Mouse (Mus musculus): ENCODE measurements at regions not wholly inside any gene's neighbourhood (a gene's known extent, or its start where the extent isn't known, plus 50 kb on each side); places are given as distances from the start of the nearest gene placed in this dataset.

GRCm38 (mm10) chr4:58624059-58624458 is 70.4 kb upstream of the Lpar1 start:
- Histone ChIP-seq H3K36me3 (ENCODE audit: control insufficient read depth in 1 of 2, insufficient read depth in 2 of 2, low read length in 2 of 2) (no peaks in the 10 kb centered on the region), H3K9ac (ENCODE audit: control insufficient read depth, low read depth, low read length, poor library complexity, severe bottlenecking) (no peak overlapping the region), H3K27me3 (ENCODE audit: control insufficient read depth in 1 of 2, insufficient read depth in 2 of 2, low read length in 2 of 2) (no peaks in the 10 kb centered on the region), H3K4me1 (ENCODE audit: control insufficient read depth in 1 of 2, insufficient read depth in 2 of 2, low read length in 2 of 2) (no peaks in the 10 kb centered on the region), H3K9me3 (replicated peaks; ENCODE audit: insufficient read depth, low read length) (no peaks in the 10 kb centered on the region), H3K4me3 (ENCODE audit: control insufficient read depth in 1 of 2, insufficient read depth in 1 of 2, low read depth in 2 of 2, low read length in 2 of 2) (no peak overlapping the region), H3K27ac (ENCODE audit: control insufficient read depth, low read depth, low read length) (no peak overlapping the region), H3K79me2 (ENCODE audit: control insufficient read depth, insufficient read depth, low read length, poor library complexity) (no peaks in the 10 kb centered on the region)
- TF ChIP-seq BHLHE40 (IDR thresholded peaks at IDR 0.05; ENCODE audit: borderline replicate concordance, low read depth, low read length) = no peak
- no peak for TF ChIP-seq MAZ (IDR thresholded peaks at IDR 0.05; ENCODE audit: low read depth, low read length)
- TF ChIP-seq HCFC1 (IDR thresholded peaks at IDR 0.05; ENCODE audit: low read depth, low read length) = no peak
- no peak for TF ChIP-seq EP300 (IDR thresholded peaks at IDR 0.05; ENCODE audit: low read depth in 1 of 2, low read length in 2 of 2)
- no peak for TF ChIP-seq ZKSCAN1 (IDR thresholded peaks at IDR 0.05; ENCODE audit: low read depth, low read length)
- TF ChIP-seq RAD21 (IDR thresholded peaks at IDR 0.05; ENCODE audit: low read depth, low read length) = peak; percentile 55
- 0 out of 2 replicates have a peak, but pooled peaks have one; percentile 17 for TF ChIP-seq ZC3H11A (IDR thresholded peaks at IDR 0.05; ENCODE audit: low read depth, low read length)
- TF ChIP-seq MEF2A (IDR thresholded peaks at IDR 0.05; ENCODE audit: extremely low read depth, insufficient replicate concordance, low read depth, low read length, poor library complexity, severe bottlenecking) = no peak
- peak; percentile 20 to 66 (median 37); a peak in 4 of 6 replicates for TF ChIP-seq CTCF (IDR thresholded peaks at IDR 0.05 in 2 of 3, conservative IDR thresholded peaks at IDR 0.05 in 1 of 3; ENCODE audit: control insufficient read depth in 1 of 3, insufficient read depth in 1 of 3, low read depth in 2 of 3, low read length in 3 of 3, poor library complexity in 1 of 3, severe bottlenecking in 1 of 3)
- TF ChIP-seq USF2 (IDR thresholded peaks at IDR 0.05; ENCODE audit: borderline replicate concordance in 1 of 2, insufficient read depth in 1 of 2, low read depth in 1 of 2, low read length in 2 of 2) = no peak
- TF ChIP-seq NELFE (IDR thresholded peaks at IDR 0.05; ENCODE audit: low read depth, low read length) = no peak
- TF ChIP-seq SMC3 (IDR thresholded peaks at IDR 0.05; ENCODE audit: low read depth, low read length) = peak; percentile 70
- TF ChIP-seq MYC (IDR thresholded peaks at IDR 0.05; ENCODE audit: low read depth, low read length) = 0 out of 2 replicates have a peak, but pooled peaks have one; percentile 42
- TF ChIP-seq POLR2A (IDR thresholded peaks at IDR 0.05; ENCODE audit: control insufficient read depth in 1 of 2, insufficient read depth in 1 of 2, low read depth in 1 of 2, low read length in 2 of 2, poor library complexity in 1 of 2) = no peak
- TF ChIP-seq MXI1 (IDR thresholded peaks at IDR 0.05; ENCODE audit: low read depth, low read length) = no peak
- no peak for TF ChIP-seq UBTF (IDR thresholded peaks at IDR 0.05; ENCODE audit: borderline replicate concordance, insufficient read depth, low read depth, low read length)
- peak; percentile 32 for DNase-seq (ENCODE audit: low read depth, low spot score)

- no peak overlapping the region for H3K9ac ChIP-seq (ENCODE audit: control insufficient read depth, low read depth, low read length, poor library complexity, severe bottlenecking)
These were observed 66.9 kb upstream of the Lpar1 start for GRCm38 (mm10) chr4:58620641-58621040.

More at GRCm38 (mm10) chr4:58620641-58621040, 66.9 kb upstream of the Lpar1 start:
- H3K36me3 ChIP-seq (ENCODE audit: control insufficient read depth in 1 of 2, insufficient read depth in 2 of 2, low read length in 2 of 2) = no peaks in the 10 kb centered on the region
- no peak overlapping the region for H3K4me3 ChIP-seq (ENCODE audit: control insufficient read depth in 1 of 2, insufficient read depth in 1 of 2, low read depth in 2 of 2, low read length in 2 of 2)
- H3K27me3 ChIP-seq (ENCODE audit: control insufficient read depth in 1 of 2, insufficient read depth in 2 of 2, low read length in 2 of 2) = no peaks in the 10 kb centered on the region
- no peak for DNase-seq (ENCODE audit: low read depth, low spot score)
- TF ChIP-seq TBP (IDR thresholded peaks at IDR 0.05; ENCODE audit: low read depth, low read length) = no peak
- no peak for TF ChIP-seq ZNF384 (IDR thresholded peaks at IDR 0.05; ENCODE audit: low read depth, low read length)
- no peak for TF ChIP-seq USF2 (IDR thresholded peaks at IDR 0.05; ENCODE audit: borderline replicate concordance in 1 of 2, insufficient read depth in 1 of 2, low read depth in 1 of 2, low read length in 2 of 2)
- TF ChIP-seq MYC (IDR thresholded peaks at IDR 0.05; ENCODE audit: low read depth, low read length) = no peak
- no peak for TF ChIP-seq KAT2A (conservative IDR thresholded peaks at IDR 0.05; ENCODE audit: low read depth, low read length)
- TF ChIP-seq TAL1 (IDR thresholded peaks at IDR 0.05; ENCODE audit: low read length) = no peak
- no peak for TF ChIP-seq POLR2AphosphoS2 (IDR thresholded peaks at IDR 0.05; ENCODE audit: low read length)
- TF ChIP-seq SIN3A (IDR thresholded peaks at IDR 0.05; ENCODE audit: low read length) = no peak
- no peak for TF ChIP-seq BHLHE40 (IDR thresholded peaks at IDR 0.05; ENCODE audit: borderline replicate concordance, low read depth, low read length)
- no peak for TF ChIP-seq ELF1 (IDR thresholded peaks at IDR 0.05; ENCODE audit: low read depth, low read length)
- no peak for TF ChIP-seq CHD2 (IDR thresholded peaks at IDR 0.05; ENCODE audit: low read length)
- no peak for TF ChIP-seq GABPA (IDR thresholded peaks at IDR 0.05; ENCODE audit: low read depth, low read length)
- no peak for TF ChIP-seq UBTF (IDR thresholded peaks at IDR 0.05; ENCODE audit: borderline replicate concordance, insufficient read depth, low read depth, low read length)
- TF ChIP-seq NELFE (IDR thresholded peaks at IDR 0.05; ENCODE audit: low read depth, low read length) = no peak
- no peaks in the 10 kb centered on the region for H3K9me3 ChIP-seq (replicated peaks; ENCODE audit: insufficient read depth, low read length)
- H3K79me2 ChIP-seq (ENCODE audit: control insufficient read depth, insufficient read depth, low read length, poor library complexity) = no peaks in the 10 kb centered on the region
- H3K27ac ChIP-seq (ENCODE audit: control insufficient read depth, low read depth, low read length) = no peak overlapping the region
- H3K4me1 ChIP-seq (ENCODE audit: control insufficient read depth in 1 of 2, insufficient read depth in 2 of 2, low read length in 2 of 2) = no peaks in the 10 kb centered on the region

Measured in MEL (cell line).